Mouse (Mus musculus): Measurements from ENCODE around the gene Cables2.

GRCm38 (mm10) chr2:180233101-180233904 lies 40.0 kb downstream of the Cables2 start:
- TF ChIP-seq POLR2A (IDR thresholded peaks at IDR 0.05; ENCODE audit: borderline replicate concordance, low read depth, low read length) (no peak), CTCF (IDR thresholded peaks at IDR 0.05; ENCODE audit: low read depth, low read length) (no peak)
